Mouse (Mus musculus) large intestine, adult 2 months (tissue): ENCODE data around the gene Cdh22. TPM values are rescaled to one million over a fixed set of nuclear protein-coding genes. Genes with fewer than 3 reads are reported as not detected.

Source experiments
- DNase-seq: peaks from one replicate; pipeline ENCODE4 v3.0.0-alpha.2; 2012; ENCODE audit warnings: low read depth, low spot score
- WGBS: fragments of 180-500 bp; shearing (Covaris S2); methylation state at CpG from one replicate; pipeline ENCODE4 v1.1.7; 2018; 5-methylcytosine and 5-hydroxymethylcytosine counted together
- polyA plus RNA-seq: library from polyadenylated mRNA; depleted of rRNA; stranded (reverse); fragments of >200 nt; gene quantifications from 2 replicates; pipeline ENCODE4 v1.2.3, GENCODE M21; 2012

The Cdh22 gene
- polyA plus RNA-seq, 1 experiment: 0.11 TPM

DNA sequence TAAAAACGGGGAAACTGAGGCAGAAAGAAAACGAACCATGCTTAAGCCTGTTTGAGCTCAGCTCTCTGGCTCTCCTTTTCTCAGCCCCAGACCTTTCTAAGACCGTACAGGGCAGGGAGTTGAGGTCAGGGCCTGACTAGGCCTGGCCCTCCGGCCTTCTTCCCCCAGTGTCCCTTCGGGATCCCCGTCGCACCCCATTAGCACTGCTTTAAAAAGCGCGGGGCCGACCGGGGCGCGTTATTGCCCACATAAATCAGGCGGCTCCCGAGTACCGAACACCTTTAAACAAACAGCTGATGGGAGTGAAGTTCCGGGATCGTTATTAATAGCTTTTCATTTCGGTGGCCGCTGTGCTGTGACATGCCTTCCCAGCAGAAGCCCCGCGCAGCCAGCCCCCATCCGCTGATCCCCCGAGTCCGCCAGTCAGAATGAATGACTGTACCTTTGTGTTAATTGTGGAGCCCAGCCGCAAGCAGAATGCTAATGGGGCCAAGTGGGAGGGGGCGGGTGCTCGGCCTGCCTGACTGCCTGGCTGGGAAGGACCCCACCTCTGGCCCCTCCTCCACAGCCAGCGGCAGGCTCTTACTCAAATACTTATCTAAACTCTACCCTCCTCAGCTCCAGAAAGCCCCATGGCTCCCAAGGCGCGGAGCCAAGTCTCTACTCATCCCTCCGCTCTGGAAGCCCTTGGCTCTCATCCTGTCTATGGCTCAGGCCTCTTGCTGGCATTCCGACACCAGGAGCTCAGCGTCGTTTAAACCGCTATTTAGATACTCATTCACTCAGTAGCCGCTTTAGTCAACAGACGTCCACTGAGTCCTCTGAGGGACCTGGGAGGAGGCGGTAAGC, 19.3 kb downstream of the Cdh22 start:
- WGBS: 5% methylated on average over 39 of the region's 39 CpGs
- DNase-seq: no peak

DNA sequence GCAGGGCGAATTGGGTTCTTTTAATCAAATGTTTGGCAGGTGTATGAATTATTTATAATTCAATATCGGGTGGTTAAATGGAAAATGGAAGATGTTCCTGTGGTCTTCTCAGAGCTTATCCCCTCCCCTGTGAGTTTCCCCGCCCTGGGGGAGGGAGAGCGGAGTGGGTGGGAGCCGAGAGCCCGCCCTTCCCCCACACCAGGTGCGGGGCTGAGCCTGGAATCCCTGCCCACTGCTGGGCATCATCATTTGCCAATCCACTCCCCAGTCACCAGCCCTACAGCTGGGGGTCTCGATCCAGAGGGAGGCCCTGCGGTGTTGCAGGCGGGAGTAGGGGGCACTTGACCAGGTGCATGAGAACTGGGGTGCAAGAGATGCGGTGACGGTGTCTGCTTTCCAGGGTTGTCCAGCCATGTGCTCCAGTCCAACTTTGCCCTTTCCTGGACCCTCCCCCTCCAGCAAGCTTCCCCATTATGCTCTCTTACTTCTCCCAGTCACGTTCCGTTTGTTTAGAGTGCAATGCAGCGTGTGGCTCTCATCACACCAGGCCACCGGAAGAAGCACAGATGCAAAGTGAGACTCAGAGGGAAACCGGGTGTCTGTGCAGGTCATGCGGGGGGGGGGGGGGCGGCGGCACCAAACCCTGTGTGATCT, 23.1 kb downstream of the Cdh22 start:
- DNase-seq: no peak

DNA sequence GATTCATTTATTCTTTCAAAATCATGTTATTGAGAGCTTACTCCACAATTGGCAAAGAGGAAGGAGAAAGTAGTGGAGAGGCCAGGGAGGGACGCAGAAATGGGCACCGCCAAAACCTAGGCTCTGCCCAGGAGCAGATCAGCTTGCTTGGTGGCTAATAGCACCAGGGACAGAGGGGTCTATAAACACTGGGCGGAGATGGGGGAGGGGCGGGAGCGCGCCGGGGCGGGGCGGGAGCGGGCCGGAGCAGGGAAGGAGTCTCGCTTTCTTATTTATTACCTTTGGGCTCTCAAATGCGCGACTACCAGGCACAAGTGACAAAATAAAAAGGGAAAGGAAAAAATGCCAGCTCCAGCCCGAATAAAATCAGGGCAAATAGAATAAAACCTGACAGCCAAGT, 23.7 kb downstream of the Cdh22 start:
- 2% methylated on average over 15 of the region's 15 CpGs for WGBS
- DNase-seq: no peak

More for the DNA sequence above, 23.1 kb downstream of the Cdh22 start:
- 5% methylated on average over 20 of the region's 20 CpGs for WGBS

DNA sequence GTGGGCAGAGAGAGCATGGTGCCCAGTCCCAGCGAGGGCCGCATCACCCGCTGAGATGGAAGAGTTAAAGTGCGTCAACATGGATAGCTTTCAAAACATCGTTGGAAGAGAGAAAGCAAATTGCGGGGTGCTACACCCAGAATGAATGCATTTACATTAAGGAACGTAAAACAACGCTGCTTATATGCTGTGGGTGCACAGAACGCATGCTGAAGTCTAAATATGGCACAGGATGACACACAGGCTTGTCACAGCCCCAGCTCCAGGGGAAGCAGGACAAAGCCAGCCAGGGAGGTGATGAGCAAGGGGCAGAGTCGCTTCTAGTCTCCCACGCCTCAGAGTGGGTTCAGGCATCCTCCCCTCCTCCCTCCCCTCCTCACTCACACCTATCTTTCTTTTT, 27.0 kb downstream of the Cdh22 start:
- WGBS: 51% methylated on average over 11 of the region's 11 CpGs
- no peak for DNase-seq

DNA sequence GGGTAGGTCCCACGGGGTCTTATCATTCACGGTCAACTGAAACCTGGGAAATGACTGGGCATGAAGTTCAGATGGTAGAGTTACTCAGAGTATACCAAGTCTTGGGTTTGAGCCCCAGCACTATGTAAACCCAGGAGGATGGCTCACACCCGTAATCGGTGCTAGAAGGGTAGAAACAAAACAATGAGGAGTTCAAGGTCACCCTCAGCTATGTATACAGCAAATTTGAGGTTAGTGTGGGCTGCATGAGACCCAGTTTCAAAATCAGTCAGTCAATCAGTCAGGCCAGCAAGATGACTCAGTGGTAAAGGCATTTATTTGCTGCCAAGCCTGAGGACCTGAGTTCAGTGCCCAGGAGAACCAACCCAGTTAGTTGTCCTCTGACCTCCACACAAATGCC, 27.6 kb downstream of the Cdh22 start:
- WGBS: 47% methylated on average over 4 of the region's 4 CpGs
- DNase-seq: no peak

DNA sequence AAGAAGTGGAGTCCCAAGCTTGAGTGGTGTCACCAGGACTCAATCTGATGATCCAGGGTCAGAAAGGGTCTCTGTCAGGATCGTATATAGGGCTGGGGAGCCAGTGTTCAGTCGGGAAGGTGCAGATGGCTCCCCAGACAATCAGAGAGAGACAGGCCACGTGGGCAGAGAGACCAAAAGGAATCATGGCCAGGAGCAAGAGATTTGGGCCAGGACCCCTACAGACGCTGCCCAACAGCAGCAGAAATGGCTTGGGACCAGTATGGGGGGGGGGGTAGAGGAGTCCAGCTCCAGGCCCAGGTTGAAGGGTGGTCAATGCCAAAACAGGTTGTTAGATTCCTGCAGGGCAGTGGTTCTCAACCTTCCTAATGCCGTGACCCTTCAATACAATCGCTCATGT, 29.2 kb downstream of the Cdh22 start:
- WGBS: 67% methylated on average over 6 of the region's 6 CpGs

DNA sequence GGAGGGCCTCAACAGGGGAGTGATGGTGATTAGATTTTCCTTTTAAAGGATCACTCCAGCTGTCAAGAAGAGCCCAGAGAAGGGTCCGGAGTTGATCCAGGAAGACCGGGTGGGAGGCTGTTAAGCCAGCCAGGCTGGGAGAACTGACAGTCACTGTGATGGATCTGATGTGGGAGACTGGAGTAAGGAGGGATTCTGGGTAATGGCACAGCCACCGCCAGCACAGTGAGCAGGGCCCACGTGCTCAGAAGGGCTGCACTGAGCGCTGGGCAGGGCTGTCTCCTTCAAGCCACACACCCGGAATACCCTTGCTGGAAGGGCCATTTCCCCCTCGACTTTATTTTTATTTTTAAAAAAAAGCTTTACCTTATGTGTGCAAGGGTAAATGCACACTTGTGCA, 29.7 kb downstream of the Cdh22 start:
- 39% methylated on average over 7 of the region's 7 CpGs for WGBS

More for the DNA sequence above, 29.2 kb downstream of the Cdh22 start:
- DNase-seq: no peak

DNA sequence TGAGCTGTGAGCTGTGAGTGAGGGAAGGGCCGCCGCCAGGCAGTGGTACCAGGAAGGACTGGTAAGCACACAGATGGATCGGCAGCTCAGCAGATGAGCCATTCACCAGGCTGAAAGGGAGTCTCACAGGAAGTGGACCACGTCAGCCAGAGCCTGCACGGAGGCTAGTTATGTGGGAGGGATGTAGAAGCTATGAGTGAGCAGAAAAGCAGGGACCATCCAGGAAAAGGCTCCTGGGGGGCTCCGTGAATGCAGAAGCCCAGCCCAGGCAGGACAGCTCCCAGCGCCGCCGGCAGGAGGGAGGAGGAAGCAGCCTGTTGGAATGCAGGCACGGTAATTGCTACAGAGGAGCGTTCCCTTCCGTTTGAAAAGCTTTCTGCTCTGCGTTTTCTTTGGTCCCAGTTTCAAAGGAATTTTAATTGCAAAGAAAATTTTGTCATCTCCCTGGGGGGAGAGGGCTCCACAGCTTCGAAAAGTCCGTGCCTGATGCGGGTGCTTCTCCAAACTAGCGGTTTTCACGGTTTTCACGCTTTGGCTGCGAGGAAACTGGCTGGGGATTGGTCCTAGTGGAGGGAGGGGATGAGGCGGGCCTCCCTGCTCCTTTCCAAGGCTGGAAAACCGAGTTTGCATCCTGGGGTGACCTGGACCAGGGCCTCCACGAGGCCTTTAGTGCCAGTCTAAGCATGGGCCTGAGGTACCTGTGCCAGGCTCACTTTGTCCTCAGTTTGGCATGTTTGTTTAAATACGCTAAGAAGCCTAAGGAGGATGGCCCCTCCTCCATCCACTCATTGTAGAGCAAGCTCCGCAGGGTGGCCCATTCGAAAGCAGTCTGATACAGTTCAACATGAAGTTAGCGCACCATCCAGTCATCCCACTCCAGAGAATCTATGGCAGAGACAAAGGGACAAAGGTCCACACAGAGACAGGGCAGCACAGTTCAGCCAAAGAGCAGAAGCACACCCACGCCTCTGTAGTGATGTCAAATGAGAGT, 32.6 kb downstream of the Cdh22 start:
- no peak for DNase-seq
- 5% methylated on average over 28 of the region's 28 CpGs for WGBS

More for the DNA sequence above, 29.7 kb downstream of the Cdh22 start:
- DNase-seq: no peak

DNA sequence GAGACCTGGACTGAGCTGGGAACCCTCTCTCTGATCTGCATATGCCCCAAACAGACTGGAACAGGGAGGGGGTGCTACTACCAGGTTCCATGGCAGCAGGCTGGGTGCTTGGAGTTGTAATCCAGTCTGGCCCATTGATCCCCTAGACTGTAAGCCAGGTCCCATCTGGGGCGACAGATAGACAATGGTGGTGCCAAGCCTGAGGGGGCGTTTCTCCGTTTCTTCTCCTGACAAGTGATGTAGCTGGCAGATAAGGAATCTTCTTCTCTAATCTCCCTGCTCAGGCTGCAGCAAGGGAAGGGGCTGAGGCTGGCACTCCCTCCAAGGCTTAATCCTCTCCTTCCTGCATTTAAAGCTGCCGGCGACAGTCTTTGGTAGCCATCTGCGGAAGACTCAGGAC, 37.1 kb downstream of the Cdh22 start:
- WGBS: 57% methylated on average over 6 of the region's 6 CpGs
- DNase-seq: no peak

DNA sequence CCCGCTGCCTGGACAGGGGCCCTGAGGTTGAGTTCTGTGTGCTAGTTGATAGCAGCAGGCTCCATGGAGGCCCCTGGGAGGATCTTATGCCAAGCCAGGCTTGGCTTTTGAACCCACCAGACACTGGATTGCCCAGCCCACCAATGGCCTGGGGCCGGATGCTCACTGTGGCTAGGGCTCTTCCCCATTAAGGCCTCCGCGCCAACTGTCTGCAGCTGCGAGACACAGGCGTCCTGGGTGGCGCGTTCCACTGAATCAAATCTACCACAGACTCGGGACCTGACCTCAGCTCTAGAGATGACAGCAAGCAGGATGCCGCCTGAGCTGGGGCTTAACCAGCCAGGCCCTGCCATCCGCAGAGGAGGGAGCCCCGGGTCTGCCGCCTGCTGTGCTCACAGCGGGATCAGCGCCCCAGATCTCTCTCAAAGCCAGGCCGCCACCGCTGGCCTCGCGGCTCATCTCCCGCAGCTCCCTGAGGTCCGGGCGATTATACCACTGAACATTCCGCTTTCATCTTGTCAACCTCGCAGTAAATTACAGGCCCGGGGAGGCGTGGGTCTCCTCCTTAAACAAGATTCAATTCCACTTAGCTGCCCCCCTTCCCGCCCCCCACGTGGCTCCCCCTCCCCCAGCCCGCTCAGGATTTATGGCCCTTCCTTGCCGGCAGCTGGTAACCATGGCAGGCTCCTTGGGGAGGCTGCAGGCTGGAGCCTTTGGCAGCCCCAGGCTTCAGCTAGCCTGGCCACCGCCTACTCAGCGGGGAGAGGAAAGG, 39.1 kb downstream of the Cdh22 start:
- DNase-seq: no peak
- WGBS: 7% methylated on average over 32 of the region's 32 CpGs

DNA sequence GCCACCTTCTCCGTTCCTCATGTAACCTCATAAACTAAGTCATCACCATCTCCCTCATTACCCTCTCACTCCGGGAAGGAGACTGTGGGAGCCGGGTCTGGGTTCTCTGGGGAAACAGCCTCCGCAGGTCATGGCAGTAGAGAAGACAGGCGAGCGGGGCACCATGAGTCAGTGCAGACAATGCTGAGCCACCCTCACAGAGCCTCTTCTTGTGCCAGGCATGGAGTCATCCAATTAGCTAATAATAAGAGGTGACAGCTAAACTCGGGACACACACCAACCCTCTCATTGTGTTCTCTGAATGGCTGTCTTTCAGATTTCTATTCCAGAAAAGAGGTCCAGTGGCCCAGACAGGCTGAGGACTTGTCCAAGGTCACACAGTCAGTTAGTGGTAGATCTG, 43.2 kb downstream of the Cdh22 start:
- no peak for DNase-seq
- 71% methylated on average over 7 of the region's 7 CpGs for WGBS

DNA sequence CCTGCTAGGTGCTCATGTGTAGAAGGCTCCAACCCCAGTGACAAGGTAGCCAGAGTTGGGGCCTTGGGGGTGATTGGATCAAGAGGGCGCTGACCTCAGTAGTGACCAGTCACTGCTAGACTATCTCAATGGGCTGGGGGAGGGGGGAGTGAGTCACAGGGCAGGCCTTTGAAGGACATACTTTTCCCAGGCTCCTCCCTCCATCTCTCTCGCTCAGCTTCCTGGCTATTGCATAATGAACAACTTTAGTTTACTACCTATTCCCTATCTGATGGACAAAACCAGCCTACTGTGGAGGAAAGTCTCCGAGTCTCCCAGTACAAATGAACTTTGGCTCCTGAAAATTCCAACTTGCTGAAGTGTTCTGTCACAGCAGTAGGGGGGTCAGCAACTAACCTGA, 45.1 kb downstream of the Cdh22 start:
- DNase-seq: no peak

DNA sequence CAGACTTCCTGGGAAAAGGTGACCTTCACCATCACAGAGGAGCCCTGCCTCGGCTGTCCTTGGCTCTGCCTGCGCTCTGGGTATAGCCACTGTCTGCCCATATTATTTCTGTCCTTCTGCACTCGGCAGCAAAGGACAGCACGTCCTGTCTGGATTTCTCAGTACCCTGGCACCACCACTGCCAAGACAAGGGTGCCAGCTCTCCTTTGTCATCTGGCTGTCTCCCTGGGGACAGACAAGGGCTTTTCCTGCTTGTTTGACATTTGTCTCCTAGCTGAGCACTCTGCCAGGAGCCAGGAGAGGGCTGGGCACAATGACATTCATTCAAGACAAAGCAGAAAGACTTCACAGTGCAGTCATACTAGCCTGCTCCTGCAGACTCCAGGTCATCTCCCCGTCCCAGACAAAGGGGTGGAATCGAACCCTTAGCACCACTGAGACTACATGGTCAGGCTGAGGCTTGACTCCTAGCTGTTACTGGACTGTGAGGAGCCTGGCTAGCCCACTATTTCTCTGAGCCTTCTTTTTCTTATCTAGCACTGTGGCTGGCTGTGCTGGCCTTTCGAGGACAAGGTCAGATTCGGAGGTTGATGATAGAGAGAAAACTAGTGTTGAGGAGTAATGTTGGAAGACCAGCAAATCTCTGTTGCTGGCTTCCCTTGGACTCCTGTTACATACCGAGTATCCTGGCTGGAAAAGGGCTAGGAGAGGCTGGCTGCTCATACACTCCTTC, 46.8 kb downstream of the Cdh22 start:
- WGBS: 67% methylated on average over 9 of the region's 9 CpGs
- DNase-seq: no peak

More for the DNA sequence above, 45.1 kb downstream of the Cdh22 start:
- WGBS: 35% methylated on average over 3 of the region's 3 CpGs

DNA sequence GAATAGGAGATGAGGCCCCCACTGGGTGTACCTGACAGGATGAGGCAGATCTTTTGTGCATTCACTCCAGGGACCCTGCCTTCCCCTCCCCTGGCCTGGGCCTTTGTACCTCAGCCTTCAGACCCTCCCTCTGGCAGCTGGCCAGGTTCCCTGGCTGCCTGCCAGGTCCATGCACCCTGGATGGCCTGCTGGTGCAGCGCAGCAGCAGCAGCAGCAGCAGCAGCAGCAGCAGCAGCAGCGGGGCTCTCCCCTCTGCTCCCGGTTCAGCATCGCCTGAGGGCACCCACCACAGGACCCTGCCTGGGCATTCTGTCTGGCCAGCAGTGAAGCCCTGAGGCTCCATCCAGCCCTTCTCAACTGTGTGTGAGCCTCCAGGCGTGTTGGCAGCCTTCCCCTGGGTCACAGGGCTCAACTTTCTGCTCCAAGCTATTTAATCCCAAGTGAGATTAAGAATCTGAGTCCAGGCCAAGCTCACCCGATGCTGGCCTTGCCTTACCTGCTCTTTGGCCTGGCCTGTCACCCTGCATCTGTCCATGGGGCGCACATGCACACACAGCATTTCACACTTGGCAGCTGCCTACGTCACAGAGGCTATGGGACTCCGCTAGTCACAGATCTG, 50.5 kb downstream of the Cdh22 start:
- no peak for DNase-seq
- 33% methylated on average over 9 of the region's 9 CpGs for WGBS

DNA sequence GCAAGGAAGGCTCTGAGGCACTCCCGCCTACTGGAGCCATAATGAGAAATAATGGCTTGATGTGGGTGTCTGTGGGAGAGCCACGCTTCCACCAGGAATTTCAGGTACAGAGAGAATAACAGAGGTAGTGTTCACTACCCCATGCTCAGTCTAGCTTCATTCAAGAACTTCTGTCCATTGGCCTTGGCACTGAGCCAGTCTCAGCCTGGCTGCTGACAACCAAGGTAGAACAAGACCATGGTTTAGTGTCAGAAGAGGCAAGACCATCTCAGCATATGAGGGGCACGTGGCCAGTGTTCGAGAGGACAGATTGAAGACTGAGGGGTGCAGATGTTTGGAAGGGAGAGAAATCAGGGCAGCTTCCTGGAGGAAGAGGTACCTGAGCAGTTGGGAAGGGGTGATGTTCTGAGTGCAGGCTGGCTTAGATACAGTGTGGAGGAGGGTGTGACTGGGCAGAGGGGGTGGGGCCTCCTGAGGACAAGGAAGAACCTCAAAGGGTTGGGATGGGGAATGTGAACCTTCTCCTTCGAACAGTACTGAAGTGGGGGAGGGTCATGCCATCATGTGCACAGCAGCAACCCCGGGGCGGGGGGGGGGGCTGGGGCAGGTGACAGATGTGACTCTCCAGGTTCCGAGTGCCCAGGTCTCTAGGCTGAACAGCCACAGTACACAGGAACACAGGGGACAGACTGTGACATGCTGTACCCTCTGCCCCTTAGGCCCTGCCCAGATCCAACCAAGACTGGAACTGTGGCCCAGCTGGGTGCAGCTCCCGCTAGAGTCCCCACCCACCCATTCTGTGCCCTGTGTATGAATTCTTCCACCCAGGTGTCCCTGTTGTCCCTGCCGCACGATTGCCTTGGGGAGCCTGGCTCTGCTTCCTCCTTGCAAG, 52.3 kb downstream of the Cdh22 start:
- 47% methylated on average over 11 of the region's 11 CpGs for WGBS
- no peak for DNase-seq

DNA sequence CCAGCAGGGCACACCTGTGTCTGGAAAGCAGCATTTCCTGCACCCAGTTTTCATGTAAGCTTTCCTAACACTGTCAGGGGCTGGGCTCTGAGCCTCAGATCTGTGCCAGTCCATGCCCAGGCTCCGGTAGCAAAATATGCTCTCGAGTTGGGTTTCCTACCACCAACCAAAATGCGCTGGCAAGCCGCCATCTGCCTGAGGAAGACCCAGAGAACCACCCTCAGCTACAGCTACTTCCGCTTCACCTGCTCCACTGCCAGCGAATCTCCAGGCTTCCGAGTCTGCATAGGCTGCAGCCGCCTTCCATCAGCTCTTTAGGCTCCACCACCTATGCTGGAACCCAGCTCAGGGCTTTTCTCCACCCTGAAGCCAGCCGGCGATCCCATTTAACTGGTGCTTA, 55.4 kb downstream of the Cdh22 start:
- WGBS: 51% methylated on average over 10 of the region's 10 CpGs
- no peak for DNase-seq

DNA sequence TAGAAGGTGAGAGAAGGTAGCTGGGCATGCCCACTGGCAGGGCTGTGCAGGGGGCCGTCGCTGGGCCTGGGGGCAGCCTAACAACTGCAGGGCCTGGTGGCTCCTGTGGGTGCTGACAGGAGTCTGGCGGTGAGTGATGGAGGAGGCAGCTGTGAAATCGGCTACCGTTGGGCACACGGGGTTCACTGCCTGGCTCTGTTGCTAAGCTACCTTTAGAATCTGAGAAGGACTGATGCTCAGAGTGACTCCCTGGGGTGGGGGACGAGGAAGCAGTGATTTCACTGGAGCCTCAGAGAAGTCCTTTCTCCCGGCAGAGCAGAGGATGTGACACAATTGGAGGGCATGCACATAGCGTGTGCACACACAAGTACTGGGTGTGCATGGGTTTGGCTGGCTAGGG, 57.7 kb downstream of the Cdh22 start:
- 34% methylated on average over 9 of the region's 9 CpGs for WGBS
- no peak for DNase-seq
